12 mouse cellular contexts compared by ENCODE assay signal in the genomic region with DNA sequence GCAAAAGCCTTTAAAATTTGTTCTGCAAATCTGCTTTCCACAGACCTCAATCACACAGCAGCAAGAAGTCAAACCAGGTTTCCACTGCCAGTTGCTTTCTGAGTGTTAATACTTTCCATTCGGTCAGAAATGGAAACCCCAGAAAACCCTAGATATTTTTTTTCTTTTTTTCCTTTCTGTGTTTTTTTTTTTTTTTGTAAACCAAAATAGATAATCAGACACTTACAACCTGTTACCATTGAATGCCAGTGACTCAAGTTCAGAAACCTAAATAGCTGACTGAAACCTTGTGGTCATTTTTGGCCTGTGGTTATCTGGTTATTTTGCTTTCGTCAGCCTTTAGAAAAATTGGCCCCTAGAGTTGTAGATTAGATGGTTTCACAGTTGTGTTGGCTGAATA.
"Had no signal": no experiment of that assay in that cellular context is flagged by ENCODE, and none has a peak within 500 bp of the region (broad histone marks: within the 10 kb centered on the region; RNA-seq: fewer than 3 reads in every experiment).

No protein-coding gene starts in this region.

- DNase-seq: kidney, adult 2 months; kidney, postnatal 25 days; left cerebral cortex, postnatal 4 days; liver, embryonic 13.5 days; lung, adult 2 months; lung, postnatal 14 days; lung, postnatal 4 days; midbrain, embryonic 14.5 days; right cerebral cortex, adult 18-20 months; right cerebral cortex, postnatal 14 days; right cerebral cortex, postnatal 4 days; thymus, postnatal 25 days had no signal
